Mouse (Mus musculus) liver, postnatal 0 days (tissue): ENCODE results near the gene Tsacc. TPM values are rescaled to one million over a fixed set of nuclear protein-coding genes. Genes with fewer than 3 reads are reported as not detected.
"Not testable (repeated sequence)": the region's sequence is repeated elsewhere in the genome, so short reads cannot be mapped to it uniquely, and the experiment has no call there.

Source experiments
- ATAC-seq: fragments of 200-750 bp; cut with Nextera tagmentation; 2 replicates; pipeline ENCODE4 v1.8.0; 2017; ENCODE audit warnings: mild to moderate bottlenecking, moderate library complexity
- DNase-seq: peaks from one replicate; pipeline ENCODE4 v3.0.0-alpha.2; 2016
- H3K27ac ChIP-seq: fragments of 300-500 bp; sonication (generic); 2 replicates; pipeline ENCODE4 v1.5.1; 2014; ENCODE audit warnings: antibody characterized with exemption, moderate library complexity, mild to moderate bottlenecking, low read depth
- H3K27me3 ChIP-seq: fragments of 300-500 bp; sonication (generic); 2 replicates; pipeline ENCODE4 v1.6.1; 2014; ENCODE audit warnings: low read length, control low read depth, mixed read lengths; ENCODE audit not compliant: insufficient read depth
- H3K36me3 ChIP-seq: fragments of 300-500 bp; sonication (generic); replicated peaks from 2 replicates; pipeline ENCODE4 v1.6.1; 2014; ENCODE audit warnings: mild to moderate bottlenecking, control low read depth, low read length, moderate library complexity, mixed read lengths; ENCODE audit not compliant: insufficient read depth
- H3K4me1 ChIP-seq: fragments of 300-500 bp; sonication (generic); 2 replicates; pipeline ENCODE4 v1.6.1; 2014; ENCODE audit warnings: antibody characterized with exemption, mild to moderate bottlenecking, control low read depth; ENCODE audit not compliant: insufficient read depth
- H3K4me2 ChIP-seq: fragments of 300-500 bp; sonication (generic); 2 replicates; pipeline ENCODE4 v1.6.1; 2014; ENCODE audit warnings: low read depth, mild to moderate bottlenecking, low read length, moderate library complexity, mixed read lengths
- H3K4me3 ChIP-seq: fragments of 300-500 bp; sonication (generic); 2 replicates; pipeline ENCODE4 v1.5.1; 2014; ENCODE audit warnings: low read depth, low read length
- H3K9ac ChIP-seq: fragments of 300-500 bp; sonication (generic); replicated peaks from 2 replicates; pipeline ENCODE4 v1.6.1; 2014; ENCODE audit warnings: mild to moderate bottlenecking, moderate library complexity
- H3K9me3 ChIP-seq: fragments of 300-500 bp; sonication (generic); 2 replicates; pipeline ENCODE4 v1.6.1; 2016; ENCODE audit warnings: mild to moderate bottlenecking, control low read depth, low read length, mixed read lengths
- CTCF ChIP-seq: sonication (generic); IDR thresholded peaks from 2 replicates; pipeline ENCODE4 v1.5.1; 2016; ENCODE audit warnings: antibody characterized with exemption, low read depth
- EP300 ChIP-seq: IDR thresholded peaks from 2 replicates; pipeline ENCODE4 v1.6.1; 2016; ENCODE audit warnings: antibody characterized with exemption, low read depth, mild to moderate bottlenecking
- WGBS: fragments of 180-500 bp; shearing (Covaris S2); extraction: QIAGEN DNeasy Blood & Tissue Kit; methylation state at CpG from one replicate; pipeline ENCODE4 v1.1.7; 2014; ENCODE audit not compliant: insufficient replicate concordance; 5-methylcytosine and 5-hydroxymethylcytosine counted together
- polyA plus RNA-seq: library from polyadenylated mRNA; unstranded; fragments of >200 nt; fragmentation: Nextera tagmentation; extraction: Ambion mirVana; gene quantifications from 2 replicates; pipeline ENCODE4 v1.2.1, GENCODE M21; 2015

The Tsacc gene
- polyA plus RNA-seq, 1 experiment from 2014 or later = 7.0 TPM

DNA sequence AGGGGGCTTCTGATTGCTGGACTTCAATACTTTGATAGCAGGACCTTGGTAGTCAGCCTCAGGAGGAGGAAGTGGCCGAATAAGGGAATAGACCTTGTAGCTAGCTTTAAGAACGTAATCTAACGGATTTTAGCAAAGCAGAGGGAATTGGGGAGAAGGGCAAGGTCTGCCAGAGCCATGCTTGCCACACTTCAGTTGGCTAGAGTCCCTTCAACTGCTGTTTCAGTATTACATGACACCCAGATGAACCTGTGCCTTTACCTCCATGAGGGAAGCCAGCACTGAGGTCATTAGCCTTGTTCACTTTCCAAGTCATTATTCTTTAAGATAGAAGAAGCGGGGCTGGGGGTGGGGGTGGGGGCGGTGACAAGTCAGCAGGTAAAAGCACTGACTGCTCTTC, 27.8 kb downstream of the Tsacc start:
- TF ChIP-seq EP300 = no peak
- no peak for TF ChIP-seq CTCF
- H3K9me3 ChIP-seq = no peaks in the 10 kb centered on the region
- no peak for DNase-seq

GRCm38 (mm10) chr3:88268014-88268413, 28.8 kb downstream of the Tsacc start:
- WGBS = 44% methylated on average over 6 of the region's 6 CpGs
- not testable (repeated sequence) for H3K27me3 ChIP-seq, H3K36me3 ChIP-seq, DNase-seq, H3K9ac ChIP-seq, H3K4me1 ChIP-seq, ATAC-seq, H3K4me3 ChIP-seq, H3K4me2 ChIP-seq, H3K27ac ChIP-seq, H3K9me3 ChIP-seq

More for the DNA sequence above, 27.8 kb downstream of the Tsacc start:
- no peaks in the 10 kb centered on the region for H3K4me1 ChIP-seq
- no peak overlapping the region for H3K4me3 ChIP-seq
- 75% methylated on average over 5 of the region's 5 CpGs for WGBS
- H3K4me2 ChIP-seq = no peak overlapping the region
- no peaks in the 10 kb centered on the region for H3K36me3 ChIP-seq
- no peak overlapping the region for H3K9ac ChIP-seq
- ATAC-seq = no peak
- no peak overlapping the region for H3K27ac ChIP-seq
- no peaks in the 10 kb centered on the region for H3K27me3 ChIP-seq

- no peaks in the 10 kb centered on the region for H3K4me1 ChIP-seq
- DNase-seq (no peak), ATAC-seq (no peak)
- no peaks in the 10 kb centered on the region for H3K9me3 ChIP-seq
- TF ChIP-seq EP300 (no peak), CTCF (no peak)
- WGBS = 50% methylated on average over 3 of the region's 3 CpGs
- H3K4me3 ChIP-seq = no peak overlapping the region
- H3K9ac ChIP-seq = no peak overlapping the region
- no peak overlapping the region for H3K4me2 ChIP-seq
- 0 out of 2 replicates have a peak, but pooled peaks cover 4% of the 10 kb centered on the region for H3K27me3 ChIP-seq
- H3K27ac ChIP-seq = no peak overlapping the region
- H3K36me3 ChIP-seq = no peaks in the 10 kb centered on the region
These were observed 34.5 kb downstream of the Tsacc start for GRCm38 (mm10) chr3:88262346-88262745.

DNA sequence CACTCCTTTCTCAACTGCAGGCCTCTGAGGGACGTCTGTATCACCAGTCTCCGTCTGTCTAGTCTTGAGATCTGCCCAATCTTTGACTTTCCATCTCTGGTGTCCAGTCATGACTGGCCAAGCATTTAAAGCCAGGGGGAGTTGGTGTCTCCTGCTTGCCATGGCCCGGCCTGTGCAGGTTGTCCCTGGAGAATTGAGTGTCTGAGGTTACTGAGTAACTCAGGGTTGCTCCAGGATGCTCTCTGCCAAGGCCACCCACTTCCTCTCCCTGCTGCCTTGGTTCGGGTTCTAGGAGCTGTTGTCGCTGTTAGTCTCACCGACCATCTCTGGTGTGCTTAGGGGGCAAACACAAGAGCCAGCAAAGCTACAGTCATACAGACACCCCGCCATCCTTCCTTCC, 40.4 kb downstream of the Tsacc start:
- Histone ChIP-seq H3K9ac (no peak overlapping the region), H3K27ac (no peak overlapping the region), H3K4me1 (peaks cover 5% of the 10 kb centered on the region; the same call in 1 of the 2 replicates), H3K4me3 (no peak overlapping the region), H3K9me3 (no peaks in the 10 kb centered on the region), H3K36me3 (no peaks in the 10 kb centered on the region), H3K4me2 (no peak overlapping the region), H3K27me3 (peaks cover 16% of the 10 kb centered on the region; the same call in 1 of the 2 replicates)
- ATAC-seq (no peak), DNase-seq (no peak)
- 34% methylated on average over 7 of the region's 7 CpGs for WGBS
- TF ChIP-seq CTCF = no peak
- no peak for TF ChIP-seq EP300

- Histone ChIP-seq H3K9ac (no peak overlapping the region), H3K27me3 (peaks cover 16% of the 10 kb centered on the region; the same call in 1 of the 2 replicates), H3K36me3 (no peaks in the 10 kb centered on the region), H3K9me3 (no peaks in the 10 kb centered on the region), H3K27ac (no peak overlapping the region), H3K4me3 (no peak overlapping the region), H3K4me1 (peaks cover 5% of the 10 kb centered on the region; the same call in 1 of the 2 replicates), H3K4me2 (no peak overlapping the region)
- WGBS = 63% methylated on average over 6 of the region's 6 CpGs
- DNase-seq (no peak), ATAC-seq (no peak)
- TF ChIP-seq CTCF = no peak
- TF ChIP-seq EP300 = no peak
These were observed 40.8 kb downstream of the Tsacc start for GRCm38 (mm10) chr3:88255950-88256349.

DNA sequence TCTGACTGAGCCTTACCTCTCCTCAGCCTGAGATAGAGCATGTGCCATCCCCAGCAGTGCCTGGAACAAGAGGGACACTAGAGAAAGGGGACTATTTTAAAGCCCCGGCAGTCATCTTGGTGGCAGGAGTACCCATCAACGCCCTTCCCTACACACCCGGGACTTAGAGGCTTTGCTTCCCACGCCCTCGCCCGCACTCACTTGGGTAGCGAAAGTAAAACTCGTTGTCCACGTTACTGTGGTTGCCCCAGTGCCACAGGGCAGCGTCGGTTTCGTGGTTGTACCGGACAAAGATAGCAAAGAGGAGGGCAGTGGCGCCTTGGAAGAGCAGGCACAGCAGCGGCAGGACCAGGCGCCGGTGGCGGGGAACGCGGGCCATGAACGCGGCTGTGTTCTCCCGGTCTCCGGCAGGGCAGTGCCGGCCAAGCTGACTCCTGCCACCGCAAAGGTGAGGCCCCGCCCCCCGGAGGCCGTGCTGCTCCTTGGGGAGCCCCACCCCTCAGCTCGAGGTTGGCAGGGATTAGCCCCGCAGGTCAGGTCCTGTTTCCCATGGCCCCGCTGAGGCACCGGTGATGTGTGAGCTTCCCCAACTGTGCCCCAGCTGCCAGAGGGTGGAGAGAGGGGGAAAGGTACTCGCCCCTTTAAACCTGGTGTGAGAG, 42.4 kb downstream of the Tsacc start, which contains the start of gene Rhbg:
Gene Rhbg (minus strand): TSS at position 442 of the 659 bp plus-strand sequence.
- H3K27me3 ChIP-seq = peaks cover 16% of the 10 kb centered on the region; the same call in 1 of the 2 replicates

More for the DNA sequence above, 42.4 kb downstream of the Tsacc start, which contains the start of gene Rhbg:
- no peak within 1 kb of the TSS for H3K27ac ChIP-seq
- H3K36me3 ChIP-seq = no peaks in the 10 kb centered on the region
- TF ChIP-seq CTCF (no peak), EP300 (no peak)
- no peaks in the 10 kb centered on the region for H3K9me3 ChIP-seq
- H3K9ac ChIP-seq = peak within 1 kb of the TSS; percentile 28; the same call in 1 of the 2 replicates
- ATAC-seq (peak; percentile 57; the same call in 1 of the 2 replicates), DNase-seq (peak; percentile 73)
- peaks cover 5% of the 10 kb centered on the region; the same call in 1 of the 2 replicates for H3K4me1 ChIP-seq
- WGBS = 2% methylated on average over 34 of the region's 34 CpGs
- H3K4me2 ChIP-seq = peak within 1 kb of the TSS; percentile 82
- H3K4me3 ChIP-seq = peak within 1 kb of the TSS; percentile 46
